Mouse (Mus musculus): ENCODE data around the gene Gdf2. TPM values are rescaled to one million over a fixed set of nuclear protein-coding genes. Genes with fewer than 3 reads are reported as not detected.
A peak's percentile ranks its signal among the peaks of the same experiment; 100 is the strongest.

Gdf2 gene
- under 1 TPM in 1 of 2 experiments, not detected in 1; 0.10 TPM for total RNA-seq (2021)
- long read RNA-seq, experiment 1 = 0 reads
- long read RNA-seq, experiment 2 = 0 reads

DNA sequence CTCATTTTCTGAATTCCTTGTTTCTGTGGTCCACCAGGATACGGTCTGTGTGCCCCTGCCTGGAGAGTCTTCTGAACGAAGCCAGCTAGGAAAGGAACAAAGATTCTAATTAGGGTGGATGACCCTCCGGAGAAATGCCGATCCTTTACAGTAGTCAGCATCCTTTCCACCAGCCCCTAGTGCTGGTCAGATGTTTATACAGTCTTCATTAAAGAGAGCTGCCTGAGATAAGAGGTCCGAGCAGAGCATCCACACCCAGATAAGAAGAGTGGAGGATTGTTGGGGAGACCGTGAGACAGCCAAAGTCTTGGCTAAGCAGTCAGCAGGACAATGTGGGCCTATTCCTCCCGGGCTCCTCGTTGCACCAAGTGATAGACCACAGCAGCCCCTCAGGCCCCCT lies at the start of gene Gdf2:
Gdf2 (plus strand) TSS at position 301 of the 400 bp plus-strand sequence.
- DNase-seq (ENCODE audit: low spot score in 2 of 2) = no peak

DNA sequence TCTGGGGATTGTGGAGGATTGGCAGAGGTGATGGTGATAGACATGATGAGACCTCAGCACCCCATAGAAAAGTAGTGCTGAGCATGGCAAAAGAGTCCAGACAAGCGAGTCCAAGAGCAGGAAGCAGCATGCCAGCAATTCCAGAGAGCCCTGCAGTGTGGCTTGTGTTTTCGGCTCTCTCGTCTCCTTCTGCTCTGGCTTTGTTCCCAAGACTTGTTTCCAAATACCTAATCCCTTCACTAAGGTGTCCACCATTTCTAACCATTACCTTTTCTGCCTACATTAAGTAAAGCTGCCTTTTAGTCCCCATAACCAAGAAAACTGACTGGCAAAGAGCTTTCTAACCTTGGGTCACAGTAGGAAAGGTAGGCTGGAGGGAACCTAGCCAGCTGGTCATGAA lies 49.3 kb upstream of the Gdf2 start:
- no peak for DNase-seq (ENCODE audit: low spot score in 2 of 2)

DNA sequence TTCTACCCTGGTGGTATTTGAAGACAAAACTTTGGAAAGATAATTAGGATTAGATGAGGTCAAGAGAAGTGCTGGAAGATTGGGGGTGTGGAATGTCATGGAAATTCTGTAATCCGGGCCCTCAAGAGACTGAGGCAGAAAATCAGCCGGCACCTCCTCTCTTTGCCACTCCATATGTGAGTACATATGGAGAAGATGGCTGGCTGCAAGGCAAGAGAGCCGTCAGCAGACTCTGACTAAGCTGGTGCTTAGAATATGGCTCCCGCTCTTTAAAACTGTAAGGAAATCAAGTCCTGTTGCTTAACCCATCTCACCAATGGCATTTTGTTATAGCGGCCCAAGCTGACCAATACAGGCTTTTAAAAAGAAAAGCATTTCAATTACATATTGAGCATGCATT lies 45.1 kb upstream of the Gdf2 start:
- DNase-seq (ENCODE audit: low spot score in 2 of 2) = no peak

- no peak for DNase-seq (ENCODE audit: low spot score in 2 of 2)
These were observed 44.1 kb upstream of the Gdf2 start for GRCm38 (mm10) chr14:33896628-33897300.

DNA sequence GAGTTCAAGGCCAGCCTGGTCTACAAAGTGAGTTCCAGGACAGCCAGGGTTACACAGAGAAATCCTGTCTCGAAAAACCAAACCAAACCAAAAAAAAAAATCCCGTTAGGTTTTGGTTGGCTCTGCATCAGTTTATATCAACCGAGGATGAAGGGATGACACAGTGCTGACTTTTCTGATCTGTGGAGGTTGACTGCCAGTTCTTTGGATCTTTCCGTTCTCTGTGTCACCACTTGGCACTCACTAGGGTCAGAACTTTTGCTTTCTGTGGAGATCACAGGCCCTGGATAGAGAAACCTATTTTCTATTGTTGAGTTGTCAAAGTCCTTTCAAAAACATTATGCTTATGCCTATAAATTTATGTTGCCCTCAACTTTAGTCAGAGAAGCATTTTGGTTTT lies 38.1 kb upstream of the Gdf2 start:
- no peak for DNase-seq (ENCODE audit: low spot score in 2 of 2)

DNA sequence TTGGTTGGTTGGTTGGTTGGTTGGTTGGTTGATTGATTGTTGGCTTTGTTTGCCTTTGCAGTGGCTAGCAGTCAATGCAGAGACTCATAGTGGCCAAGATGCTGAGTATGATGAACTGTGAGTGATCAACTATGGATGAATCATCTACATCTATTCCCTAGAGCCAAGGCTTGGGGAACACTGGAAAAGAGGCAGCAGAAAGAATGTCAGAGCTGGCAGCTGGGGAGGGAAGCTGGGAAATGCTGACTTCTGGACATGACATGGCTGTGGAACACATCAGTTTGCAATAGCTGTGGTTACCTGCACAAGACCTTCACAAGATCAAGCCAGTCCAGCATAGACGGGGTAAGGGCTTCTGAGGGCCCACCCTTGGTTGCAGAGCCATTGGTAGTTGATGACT lies 37.6 kb upstream of the Gdf2 start:
- DNase-seq (ENCODE audit: low spot score in 2 of 2) = no peak

GRCm38 (mm10) chr14:33904851-33905250 lies 36.0 kb upstream of the Gdf2 start:
- DNase-seq (ENCODE audit: low spot score in 2 of 2) = no peak

DNA sequence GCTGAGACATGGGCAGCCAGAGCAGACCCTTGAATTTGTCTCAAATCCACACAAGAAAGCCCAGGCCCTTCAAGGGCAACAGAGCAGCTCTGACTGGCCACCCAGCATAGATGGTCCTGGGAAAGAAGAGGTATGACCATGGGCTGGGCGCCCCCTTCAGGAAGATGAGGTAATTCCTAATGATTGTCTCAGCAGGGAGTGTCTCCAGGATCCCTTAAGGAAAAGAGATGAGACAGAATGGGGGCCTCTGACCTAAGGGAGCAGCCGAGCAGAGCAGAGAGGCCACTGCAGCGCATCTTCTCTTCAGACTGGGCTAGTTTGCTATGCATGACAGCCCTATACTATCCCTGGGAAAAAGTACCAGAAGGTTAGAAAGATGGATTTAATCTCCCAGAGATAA lies 27.1 kb upstream of the Gdf2 start:
- DNase-seq (ENCODE audit: low spot score in 2 of 2) = peak; percentile 58 to 66

GRCm38 (mm10) chr14:33914206-33914605 lies 26.6 kb upstream of the Gdf2 start:
- no peak for DNase-seq (ENCODE audit: low spot score in 2 of 2)

- no peak for DNase-seq (ENCODE audit: low spot score in 2 of 2)
These were observed 19.9 kb upstream of the Gdf2 start for GRCm38 (mm10) chr14:33920727-33921559.

GRCm38 (mm10) chr14:33922771-33923167 lies 18.1 kb upstream of the Gdf2 start:
- no peak for DNase-seq (ENCODE audit: low spot score in 2 of 2)

DNA sequence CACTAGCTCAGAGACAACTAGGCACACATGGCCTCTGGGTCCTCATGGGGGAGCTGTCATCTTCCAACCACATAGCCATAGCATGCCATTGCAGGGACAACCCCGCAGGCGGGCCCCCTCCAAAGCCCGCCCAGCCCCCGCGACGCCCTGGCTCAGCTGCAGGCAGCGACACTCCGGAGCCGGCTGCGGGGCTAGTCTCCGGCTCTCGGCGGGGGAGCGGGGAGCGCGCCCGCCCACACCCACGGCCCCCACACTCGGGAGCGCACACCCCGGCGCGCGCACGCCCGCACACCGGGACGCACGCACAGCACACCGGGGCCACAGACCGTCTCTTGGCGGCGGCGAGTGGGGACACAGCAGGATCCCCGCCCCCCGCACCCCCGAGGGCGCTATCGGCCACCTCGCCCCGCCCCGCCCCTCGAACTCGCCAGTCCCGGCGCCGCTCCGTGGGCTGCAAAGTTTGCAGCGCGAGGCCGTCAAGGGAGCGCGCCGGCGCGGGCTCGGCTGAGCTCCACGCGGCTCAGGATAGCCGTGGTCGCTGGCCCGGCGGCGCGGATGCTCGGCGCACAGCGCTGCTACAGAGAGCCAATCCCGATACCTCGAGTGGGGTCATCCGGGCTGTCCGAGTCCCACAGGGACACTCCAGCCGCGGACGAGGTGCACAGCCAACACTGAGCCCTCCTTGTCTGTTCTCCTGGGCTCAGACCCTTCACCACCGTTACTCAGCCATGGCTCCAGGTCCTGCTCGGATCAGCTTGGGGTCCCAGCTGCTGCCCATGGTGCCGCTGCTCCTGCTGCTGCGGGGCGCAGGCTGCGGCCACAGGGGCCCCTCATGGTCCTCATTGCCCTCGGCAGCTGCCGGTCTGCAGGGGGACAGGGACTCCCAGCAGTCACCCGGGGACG lies 17.4 kb upstream of the Gdf2 start, which contains the start of gene Gdf10:
Gdf10 (plus strand) TSS at position 420 of the 903 bp plus-strand sequence.
- DNase-seq (ENCODE audit: low spot score in 2 of 2) = peak in 1 of 2 experiments; percentile 52

GRCm38 (mm10) chr14:33931853-33932252 lies 9.0 kb upstream of the Gdf2 start:
- DNase-seq (ENCODE audit: low spot score in 2 of 2) = no peak

DNA sequence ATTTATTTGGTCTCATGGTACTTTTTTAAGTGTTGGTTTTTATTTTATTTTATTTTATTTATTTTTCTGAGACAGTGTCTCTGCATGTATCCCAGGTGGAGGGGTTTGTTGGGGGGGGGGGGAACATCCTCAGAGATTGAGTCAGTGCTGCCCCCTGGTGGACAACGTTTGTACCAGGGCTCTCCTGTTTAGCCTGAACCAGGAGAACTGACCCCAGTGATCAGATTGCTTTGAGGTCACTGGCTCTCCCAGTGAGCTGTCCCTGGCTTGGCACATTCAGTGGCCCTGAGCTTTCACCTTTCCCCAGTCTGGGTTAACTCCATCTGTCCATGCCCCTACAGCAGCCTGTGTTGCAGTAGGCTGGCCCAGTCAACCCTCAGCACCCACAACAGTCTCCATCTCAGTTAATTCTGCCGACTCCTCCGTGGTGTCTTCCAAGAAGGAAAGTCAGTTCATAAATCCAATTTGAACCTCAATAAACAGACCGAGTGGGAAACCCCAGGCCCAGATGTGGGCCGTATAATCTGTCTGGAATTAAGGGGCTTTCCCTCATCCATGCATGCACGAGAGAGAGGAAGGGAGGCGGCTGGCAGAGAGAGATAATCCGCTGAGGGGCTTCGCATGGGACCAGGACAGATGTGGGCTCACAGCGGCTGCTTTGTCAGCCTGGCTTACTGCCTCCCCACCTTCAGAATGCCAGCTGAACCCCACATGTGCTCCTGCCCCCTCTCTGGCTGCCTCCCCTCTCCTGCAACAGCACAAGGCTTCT lies 7.7 kb upstream of the Gdf2 start:
- peak; percentile 66 to 74 for DNase-seq (ENCODE audit: low spot score in 2 of 2)

DNA sequence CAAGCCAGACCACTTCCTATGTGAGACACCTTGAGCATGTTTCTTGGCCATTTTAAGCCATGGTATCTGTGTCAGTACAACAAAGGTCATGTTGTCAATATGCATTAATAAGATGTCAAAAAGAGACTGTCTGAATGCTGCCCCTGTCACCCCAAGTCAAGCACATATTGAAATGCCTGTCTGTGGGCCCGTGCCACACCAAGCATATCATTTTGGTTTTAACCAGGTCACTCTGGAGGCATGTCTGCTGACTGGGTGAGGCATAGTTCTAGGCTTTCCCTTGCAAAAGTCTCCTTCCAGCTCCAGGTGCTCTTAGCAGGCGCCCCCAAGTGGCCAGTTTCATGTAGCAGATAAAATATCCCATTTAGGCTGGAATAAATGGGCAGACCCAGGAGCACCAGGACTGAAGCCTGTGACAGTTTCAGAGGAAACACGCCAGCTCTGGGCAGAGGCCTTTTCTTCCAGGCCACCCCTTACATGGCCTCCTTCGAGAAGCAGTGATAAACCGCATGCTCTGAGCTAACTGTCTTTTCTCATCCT lies 7.0 kb upstream of the Gdf2 start:
- peak; percentile 39 to 57 for DNase-seq (ENCODE audit: low spot score in 2 of 2)

DNA sequence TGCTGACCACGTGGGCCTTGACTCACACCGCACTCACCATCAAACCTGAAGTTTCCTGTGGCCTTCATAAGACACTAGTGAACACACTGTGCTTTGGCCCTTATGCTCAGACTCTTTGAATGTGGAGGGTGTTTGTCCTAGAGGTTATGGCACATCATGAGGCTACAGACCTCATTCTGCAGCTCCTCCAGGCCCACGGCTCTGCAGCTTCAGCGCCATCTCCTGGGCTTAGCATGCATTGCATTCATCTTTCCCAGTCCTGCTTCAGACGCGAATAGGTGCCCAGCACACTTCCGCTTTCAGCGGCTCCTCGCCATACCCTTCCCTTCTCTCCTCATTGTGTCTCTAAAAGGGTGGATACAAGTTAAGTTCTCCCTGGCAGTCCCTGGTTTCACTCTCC lies 1.7 kb upstream of the Gdf2 start:
- DNase-seq (ENCODE audit: low spot score in 2 of 2) = peak; percentile 60 to 66

GRCm38 (mm10) chr14:33942222-33942621 lies 1.4 kb downstream of the Gdf2 start:
- peak in 1 of 2 experiments; percentile 30 for DNase-seq (ENCODE audit: low spot score in 2 of 2)

- no peak for DNase-seq (ENCODE audit: low spot score in 2 of 2)
These were observed 5.3 kb downstream of the Gdf2 start for GRCm38 (mm10) chr14:33946125-33946524.

- DNase-seq (ENCODE audit: low spot score in 2 of 2) = no peak
These were observed 11.6 kb downstream of the Gdf2 start for GRCm38 (mm10) chr14:33952233-33952981.

All from adrenal gland, adult 18-20 months (tissue).